Mouse (Mus musculus) fibroblast of lung, adult 2 months (primary cell): ENCODE measurements around the gene Vsir.

ENCODE experiments used
- DNase-seq: peaks from one replicate; pipeline ENCODE4 v3.0.0-alpha.2; 2011; ENCODE audit warnings: low read depth

Vsir gene

DNA sequence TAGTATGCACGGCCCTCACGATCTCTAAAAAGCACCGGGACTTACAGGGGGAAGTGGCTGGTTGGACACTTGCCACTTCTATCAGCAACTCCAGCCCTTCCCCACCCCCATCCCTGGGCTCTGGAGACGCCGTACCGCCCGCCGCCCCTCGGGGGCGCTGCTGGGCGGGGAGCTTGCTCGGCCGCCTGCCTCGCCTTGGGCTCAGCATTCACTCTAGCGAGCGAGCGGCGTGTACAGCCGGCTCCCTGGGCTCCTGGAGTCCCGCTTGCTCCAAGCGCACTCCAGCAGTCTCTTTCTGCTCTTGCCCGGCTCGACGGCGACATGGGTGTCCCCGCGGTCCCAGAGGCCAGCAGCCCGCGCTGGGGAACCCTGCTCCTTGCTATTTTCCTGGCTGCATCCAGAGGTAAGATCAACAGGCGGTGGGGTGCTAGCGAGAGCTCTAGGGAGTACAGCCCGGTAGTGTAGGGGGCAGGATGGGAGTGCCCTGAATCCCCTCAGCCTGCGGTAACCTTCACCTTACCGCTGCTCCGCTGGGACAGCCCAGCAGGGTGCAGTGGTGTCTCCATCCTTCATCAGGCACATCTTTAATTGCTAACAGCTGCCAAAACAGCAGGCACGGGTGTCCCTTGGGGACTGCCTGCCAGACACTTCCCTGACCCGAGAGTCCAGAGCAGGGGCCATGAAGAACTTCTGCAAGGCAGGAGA is at the start of gene Vsir:
Gene Vsir, plus strand, starts transcription at position 151 of the 705 bp plus-strand sequence.
- no peak for DNase-seq

DNA sequence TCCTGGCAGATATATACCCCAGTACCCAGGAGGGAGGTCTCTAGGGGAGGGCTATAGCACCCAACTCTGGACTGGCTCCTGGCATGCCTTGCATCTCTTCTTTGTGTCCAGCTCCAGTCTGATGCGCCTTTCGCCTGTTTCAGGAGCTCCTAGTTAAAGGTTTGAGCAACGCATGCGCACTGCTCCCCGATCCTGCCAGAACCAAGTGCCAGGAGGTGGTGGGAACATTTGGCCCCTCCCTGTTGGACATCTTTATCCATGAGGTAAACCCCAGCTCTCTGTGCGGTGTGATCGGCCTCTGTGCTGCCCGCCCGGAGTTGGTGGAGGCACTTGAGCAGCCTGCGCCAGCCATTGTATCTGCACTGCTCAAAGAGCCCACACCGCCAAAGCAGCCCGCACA is 47.0 kb upstream of the Vsir start:
- no peak for DNase-seq

DNA sequence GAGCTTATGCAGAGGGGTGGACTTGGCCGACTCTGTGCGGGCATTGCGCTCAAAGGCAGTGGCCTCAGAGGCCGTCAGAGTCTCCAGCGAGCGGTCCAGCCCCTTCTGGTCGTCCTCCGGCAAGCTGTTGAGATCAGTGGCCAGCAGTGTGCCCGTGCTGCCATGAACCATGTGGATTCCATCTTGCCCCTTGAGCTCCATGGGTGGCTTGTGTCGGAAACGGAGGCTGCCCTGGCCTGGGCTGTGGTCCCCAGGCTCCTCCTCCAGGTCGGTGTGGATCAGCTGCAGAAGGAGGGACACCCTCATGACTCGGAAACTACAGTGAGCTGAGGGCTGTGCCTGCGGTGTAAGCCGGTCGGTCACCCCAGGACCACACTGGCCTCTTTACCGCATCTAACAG is 43.2 kb upstream of the Vsir start:
- no peak for DNase-seq

DNA sequence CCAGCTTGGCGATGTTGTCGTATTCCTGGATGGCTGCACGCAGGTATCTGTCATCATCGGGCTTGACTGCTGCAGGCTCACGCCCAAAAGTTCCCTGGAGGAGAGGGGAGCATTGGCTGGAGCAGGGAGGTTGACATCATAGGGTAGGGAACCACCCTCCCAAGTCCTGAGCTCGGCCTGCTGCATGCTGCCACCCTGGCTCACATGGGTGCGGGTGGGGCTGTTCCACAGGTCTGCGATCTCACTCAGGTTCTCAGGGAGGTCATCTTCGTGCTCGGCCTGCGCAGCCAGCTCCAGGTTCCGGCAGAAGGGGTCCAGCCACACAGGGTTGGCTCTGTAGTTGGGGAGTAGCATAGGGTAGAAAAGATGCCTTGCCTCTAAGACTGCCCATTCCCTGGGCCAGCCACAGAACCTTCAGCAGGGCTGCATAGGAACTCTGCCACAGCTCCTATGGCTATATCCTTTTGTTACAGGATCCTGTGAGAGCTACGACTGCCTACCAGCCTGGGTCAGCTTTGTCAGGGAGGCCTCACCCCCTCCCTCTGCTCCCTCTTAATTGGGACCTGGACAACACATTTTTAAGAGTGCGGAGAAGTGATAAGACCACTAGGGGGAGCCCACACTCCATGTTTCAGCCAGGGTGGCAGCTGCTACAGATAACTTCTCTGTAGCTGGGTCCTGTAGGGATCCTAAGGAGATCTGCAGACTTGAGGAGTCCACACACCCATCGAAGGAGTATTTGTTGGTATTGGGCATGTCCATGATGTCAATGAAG is 41.6 kb upstream of the Vsir start:
- DNase-seq = peak; percentile 65

DNA sequence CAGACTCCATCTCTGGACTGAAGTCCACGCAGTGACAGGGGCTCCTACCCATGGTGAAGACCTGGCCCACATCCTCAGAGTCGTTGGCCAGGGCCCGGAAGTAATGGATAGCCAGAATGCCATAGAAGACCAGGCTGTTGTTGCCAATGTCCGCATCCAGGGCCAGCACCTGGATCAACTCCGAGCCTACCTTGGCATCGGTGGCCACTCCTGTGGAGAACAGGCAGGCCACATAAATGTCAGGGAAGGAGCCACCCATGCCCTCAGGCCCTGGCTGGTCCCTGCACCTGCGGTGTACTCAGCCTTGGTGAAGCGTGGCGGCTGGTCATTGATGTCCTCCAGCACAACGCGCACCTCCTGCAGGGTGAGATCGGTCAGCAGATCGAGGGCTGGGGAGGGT is 36.0 kb upstream of the Vsir start:
- no peak for DNase-seq

DNA sequence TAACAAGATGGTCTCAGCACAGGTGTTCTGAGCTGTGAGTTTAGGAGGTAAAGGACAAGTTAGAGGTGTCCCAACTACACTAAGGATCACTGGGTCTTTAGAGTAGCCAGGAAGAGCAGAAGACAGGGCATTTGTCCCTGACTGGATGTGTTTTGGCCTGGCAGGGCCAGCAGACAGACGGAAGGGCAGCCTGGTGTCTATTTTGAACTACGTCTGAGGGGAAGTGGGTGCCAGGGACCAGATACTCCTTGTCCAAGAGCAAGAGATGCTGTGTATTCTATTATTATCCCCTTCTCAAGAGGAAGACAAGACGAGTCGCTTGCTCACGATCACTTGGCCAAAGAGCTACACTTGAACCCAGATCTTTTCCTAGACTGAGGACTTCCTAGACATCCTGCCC is 33.0 kb upstream of the Vsir start:
- no peak for DNase-seq

DNA sequence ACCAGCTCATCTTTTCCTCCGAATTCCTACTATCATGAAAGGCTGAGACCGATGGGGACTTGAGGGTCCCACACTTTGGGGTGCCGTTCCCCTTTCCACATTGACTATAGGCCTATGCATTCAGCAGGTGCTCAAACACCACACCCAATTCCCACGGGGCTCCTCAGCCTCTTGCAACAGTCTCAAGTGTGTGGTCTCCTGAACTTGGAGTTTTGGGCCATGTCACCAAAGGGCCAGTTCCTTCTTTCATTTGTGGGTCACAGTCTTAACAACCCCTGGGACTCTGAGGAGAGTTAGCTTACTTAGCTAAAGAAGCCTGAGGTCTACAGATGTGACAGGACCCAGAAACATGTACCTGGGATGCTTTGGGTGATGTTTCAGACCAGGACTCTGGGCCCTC is 30.5 kb upstream of the Vsir start:
- no peak for DNase-seq

DNA sequence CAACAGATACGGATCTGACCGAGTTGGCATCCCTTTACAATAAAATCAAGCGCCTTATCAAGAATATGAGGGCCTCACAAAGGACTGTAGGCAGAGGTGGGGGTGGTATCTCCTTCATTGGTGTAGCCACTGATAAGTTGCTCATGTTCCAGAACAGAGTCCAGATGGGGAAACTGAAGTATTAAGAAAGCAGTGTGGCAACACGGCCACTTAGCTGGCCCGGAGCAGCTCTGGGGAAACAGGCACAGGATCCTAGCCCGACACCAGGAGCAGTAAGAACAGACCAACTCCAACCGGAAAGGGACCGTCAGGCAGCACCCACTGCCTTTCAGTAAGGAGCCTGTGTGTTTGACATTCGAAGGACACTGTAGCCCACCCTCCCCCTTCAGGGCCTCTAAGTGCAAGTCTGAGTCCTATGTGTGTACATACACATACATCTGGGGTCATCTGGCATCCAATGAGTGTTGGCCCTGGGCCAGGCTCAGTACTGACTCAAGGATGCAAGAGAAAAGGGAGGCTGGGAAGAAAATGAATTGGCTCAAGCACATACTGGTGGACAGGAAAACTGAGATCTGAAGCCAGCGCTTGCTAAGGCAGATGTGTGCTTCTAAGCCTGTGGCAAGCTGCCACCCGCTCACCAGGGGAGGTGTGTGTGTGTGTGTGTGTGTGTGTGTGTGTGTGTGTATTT is 17.5 kb upstream of the Vsir start:
- no peak for DNase-seq

DNA sequence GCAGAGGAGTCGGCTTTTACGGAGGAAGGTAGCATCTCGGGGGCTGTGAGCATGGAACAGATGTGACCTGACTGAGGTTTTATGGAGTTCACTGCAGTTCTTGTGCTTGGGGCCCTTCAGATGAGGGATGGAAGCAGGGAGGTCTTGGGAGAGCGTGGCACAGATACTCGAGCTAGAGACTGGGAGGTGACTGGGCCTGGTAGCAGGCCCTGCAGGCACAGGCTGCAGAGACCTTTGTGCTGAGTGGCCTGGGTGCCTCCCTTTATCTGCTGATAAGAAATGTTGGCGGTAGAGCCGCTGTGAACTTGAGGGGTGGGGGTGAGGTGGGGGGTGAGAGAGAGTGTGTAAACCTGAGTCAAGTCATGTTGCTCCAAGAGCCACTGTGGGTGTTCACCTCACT is 12.1 kb upstream of the Vsir start:
- no peak for DNase-seq

DNA sequence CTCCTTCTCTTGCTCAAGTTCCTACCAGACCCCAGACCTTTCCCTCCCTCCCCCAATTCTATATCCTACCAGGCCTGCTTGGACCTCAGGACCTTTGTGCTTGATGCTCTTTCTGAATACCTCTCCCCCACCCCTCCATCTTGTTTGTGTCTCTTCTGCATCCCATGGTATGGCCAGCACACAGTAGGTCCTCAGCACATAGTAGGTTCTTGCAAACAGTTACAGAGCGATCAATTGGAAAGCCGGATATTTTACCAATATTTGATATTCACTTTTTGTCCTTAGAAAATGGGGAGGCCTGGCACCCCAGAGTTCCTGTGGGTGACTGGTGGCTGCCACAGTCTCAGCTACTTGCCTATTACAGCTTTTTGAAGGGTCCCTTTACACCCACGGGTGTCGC is 11.6 kb upstream of the Vsir start:
- DNase-seq = no peak

DNA sequence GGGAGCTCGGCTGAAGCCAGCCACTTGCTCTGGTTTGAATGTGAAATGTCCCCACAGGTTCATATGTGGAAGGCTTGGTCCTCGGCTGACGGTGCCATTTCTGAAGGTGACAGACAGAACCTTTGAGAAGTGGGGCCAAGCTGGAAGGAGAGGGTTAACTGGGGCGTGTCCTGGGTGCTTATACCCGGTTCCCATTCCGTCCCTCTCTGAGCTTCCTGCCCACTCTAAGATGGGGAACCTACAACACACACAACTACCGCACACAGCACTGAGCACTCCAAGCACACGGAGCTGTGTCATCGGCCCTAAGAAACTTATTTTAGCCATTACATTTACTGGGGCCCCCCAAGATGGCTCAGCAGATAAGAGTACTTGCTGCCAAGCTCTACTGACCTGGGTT is 5.1 kb upstream of the Vsir start:
- DNase-seq = no peak

DNA sequence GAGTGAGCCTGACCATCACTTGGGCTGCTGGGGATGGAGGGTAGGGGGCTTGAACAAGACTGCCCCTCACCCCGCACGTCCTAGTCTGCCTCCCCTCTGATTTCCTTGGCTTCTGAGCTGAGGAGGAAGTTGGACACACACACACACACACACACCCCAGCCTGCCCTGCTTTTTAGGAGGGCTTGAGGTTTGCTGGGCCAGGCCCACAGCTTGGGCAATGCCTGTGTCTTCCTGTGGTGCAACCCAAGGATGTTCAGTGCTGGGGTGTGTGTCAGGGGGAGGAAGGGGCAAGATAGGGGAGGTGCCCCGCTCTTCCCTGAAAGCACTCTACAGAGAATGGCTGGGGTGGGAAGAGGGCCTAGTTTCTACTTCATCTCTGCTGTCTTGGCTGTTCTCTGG is 2.5 kb upstream of the Vsir start:
- no peak for DNase-seq

DNA sequence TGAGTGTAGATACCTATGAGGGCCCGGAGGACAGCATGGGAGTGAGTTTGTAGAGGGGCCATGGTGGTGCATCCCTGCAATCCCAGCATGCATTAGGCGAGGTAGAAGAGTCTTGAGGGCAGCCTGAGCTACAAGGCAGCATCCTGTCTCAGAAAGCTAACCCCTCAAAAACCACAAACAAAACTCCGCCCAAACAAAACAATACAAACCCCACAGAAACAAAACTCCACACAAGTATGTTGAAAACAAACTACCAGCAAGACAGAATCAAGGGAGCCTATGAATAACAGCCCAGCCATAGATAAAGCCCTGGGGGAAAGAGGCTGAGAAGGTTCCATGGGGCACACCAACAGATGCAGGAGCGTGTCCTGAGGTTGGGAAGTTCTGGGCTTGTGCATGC is 595 bp upstream of the Vsir start:
- DNase-seq = no peak

DNA sequence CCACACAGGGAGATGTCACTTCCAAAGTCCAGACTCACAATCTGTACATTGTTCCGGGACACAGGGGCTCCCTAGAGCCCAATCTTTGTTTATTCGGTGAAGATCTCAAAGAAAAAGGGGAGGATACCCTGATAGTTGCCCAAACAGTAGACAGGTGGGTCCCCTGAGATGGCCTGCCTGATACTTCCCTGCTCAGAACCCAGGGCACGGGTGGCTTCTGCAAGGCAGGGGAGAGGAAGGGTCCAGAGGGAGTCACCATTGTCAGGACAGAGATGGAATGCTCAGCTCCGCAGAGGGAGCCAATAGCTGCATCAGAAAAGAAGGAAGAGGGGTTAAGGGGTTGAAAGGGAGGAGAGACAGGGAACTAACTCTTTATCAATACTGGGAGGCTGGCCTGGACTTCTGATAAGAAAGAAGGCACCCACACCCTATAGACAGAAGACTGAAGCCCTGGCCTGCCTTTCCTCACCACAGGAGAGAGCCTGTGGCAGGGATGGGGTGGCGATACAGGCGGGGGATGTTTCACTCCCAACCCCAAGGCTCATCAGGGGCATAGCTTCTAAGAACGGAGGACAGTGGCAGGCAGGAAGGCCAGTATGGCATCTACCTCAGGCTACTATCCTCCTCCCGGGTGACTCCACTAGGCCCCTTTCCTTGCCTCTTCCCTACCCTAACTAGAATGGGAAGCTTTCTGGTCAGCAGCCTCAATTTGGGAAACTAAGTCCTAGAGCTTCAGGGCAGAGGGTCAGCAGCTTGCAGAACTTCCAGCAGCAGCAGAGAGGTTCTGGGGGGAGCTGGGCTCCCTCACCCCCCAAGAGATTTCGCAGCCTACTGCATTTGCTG is 1.3 kb downstream of the Vsir start:
- no peak for DNase-seq

DNA sequence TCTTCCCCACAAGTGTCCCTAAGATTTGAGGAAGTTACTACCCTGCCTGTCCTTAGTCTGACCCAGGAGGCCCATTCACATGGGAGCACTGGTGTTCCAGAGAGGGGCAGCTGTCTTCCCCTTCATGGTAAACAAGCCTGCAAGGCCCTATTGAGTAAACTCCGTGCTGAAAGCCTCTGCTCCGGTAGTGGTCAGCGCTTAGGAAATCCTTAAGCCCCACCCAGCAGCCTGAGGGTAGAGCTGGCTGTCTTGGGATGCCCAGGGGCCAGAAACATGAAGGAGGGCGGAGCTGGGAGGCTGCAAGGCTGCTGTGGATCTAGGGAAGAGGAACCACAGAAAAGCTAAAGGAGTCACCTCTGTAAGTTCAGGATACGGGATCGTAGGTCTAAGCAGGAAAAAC is 2.4 kb downstream of the Vsir start:
- DNase-seq = peak; percentile 84

DNA sequence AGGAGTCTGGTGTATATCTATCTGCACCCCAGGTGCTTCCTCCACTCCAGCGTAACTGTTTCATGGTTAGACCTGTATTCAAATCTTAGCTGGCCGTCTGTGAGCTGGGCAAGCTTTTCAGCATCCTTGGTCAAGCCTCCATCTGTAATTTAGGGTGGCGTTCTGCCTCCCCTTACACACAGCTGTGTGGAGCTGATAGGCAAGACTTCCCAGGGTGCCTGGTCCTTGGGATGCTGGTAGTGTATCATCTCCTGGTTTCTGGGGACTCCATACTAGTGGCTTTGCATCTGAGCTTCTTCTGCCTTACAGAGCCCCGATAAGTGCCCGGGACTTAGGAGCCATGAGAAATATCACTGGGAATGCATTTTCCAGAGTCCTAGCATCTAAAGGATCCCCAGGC is 3.0 kb downstream of the Vsir start:
- no peak for DNase-seq

DNA sequence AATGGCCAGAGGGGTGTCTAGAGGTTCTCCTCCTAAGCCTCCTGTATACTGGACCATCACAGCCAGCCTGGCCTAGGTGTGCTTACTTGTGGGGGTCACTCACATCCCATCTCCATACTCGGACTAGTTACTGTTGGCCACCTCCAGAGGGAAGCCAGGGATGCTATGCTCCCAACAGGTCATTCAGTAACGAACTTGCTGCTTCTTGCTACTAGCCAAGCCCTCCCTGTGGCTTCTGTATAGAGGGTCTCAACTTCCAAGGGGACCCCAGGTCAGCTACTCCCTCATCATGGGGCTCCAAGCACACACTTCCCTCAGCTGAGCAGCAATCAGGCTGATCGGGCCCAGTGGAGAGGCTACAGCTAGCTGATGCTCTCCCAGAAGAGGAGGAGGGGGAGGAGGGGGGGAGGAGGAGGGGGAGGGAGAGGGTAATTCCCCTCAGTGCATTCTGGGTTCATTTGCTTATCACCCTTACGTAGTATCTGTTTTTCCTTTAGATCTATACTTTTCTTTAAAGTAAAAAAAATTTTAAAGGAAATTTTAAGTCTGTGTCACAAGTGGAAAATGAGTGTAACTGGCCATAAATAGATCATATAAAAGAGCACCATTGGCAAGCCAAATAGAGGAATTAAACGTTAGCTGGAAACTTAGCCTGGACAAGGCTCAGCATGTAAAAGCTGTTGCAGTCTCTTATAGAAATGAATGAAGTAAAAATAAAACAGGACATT is 3.6 kb downstream of the Vsir start:
- DNase-seq = no peak

DNA sequence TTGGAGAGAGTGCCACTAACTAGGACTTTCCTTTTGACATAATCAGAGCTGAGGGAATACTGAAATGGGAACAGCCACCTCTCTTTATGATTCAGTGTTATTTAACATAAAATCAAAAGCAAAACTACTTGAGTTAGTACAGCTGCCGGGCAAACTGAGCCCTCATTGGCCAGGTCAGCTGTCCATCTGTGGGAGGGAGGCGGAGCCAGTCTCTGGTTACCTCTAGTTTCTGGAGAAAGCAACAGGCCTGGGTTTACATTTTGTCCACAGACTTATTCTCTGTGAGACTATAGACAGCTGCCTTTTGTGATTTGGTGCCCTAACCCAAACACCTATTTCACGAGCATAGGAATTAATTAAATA is 4.1 kb downstream of the Vsir start:
- peak; percentile 90 for DNase-seq

DNA sequence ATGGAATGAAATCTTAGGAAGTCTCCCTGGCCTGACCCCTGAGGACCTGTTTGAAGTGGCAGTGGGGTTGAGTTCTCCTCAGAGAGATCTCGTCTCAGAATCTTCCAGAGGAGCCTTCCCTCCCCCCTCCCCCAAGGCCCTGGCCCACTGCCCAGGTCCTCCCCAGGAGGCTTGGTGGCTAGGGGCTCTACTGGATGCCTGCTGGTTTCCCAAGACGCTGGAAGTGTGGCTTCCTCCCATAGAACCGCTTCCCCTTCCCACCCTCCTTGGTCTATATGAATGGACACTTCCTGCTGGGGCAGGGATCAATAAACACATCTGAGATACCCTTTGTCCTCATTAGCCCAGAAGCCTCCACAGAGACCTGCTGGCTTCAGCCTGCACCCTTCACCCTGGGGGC is 4.6 kb downstream of the Vsir start:
- DNase-seq = no peak

DNA sequence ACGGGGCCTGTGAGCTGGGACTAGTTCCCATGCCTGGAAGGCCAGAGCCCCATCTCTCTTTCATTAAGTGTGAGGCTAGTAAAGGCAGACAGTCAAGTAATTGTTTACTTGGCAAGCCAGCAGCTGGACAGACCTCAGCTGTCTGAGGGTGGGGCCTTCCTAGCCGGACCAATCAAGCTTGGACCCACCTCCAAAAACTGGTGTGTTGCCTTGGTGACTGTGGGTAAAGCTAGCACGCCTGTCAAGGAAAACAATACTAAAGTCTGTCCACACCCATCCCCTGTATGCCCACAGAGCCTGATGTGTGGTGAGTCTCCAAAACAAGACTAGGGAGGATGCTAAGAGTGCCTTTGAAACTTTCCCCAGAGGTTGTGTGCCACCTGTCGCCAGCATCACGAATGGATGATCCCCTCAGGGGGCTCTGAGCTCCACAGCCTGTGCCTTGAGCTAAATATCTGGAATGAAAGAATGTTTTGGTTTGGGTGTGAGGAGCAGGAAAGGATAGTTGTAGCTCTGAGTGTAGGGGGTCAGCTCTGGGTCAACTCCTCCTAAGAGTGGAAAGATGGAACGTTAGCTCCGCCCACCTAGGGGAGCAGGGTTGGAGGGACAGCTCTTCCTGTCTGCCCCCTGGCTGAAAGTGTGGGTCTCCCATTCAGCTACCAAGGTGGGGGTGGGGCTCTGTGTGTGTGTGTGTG is 5.3 kb downstream of the Vsir start:
- peak; percentile 97 for DNase-seq
